Mouse (Mus musculus) bone marrow, adult 2 months (tissue): ENCODE measurements around the gene Mapk6.

Experiments used
- CTCF ChIP-seq: fragments of 200-500 bp; IDR thresholded peaks from 2 replicates; pipeline ENCODE4 v1.5.1; 2011; ENCODE audit warnings: low read length, control low read depth; ENCODE audit not compliant: control insufficient read depth, insufficient read depth
- POLR2A ChIP-seq: fragments of 200-500 bp; IDR thresholded peaks from 2 replicates; pipeline ENCODE4 v1.6.1; 2011; ENCODE audit warnings: low read depth, mild to moderate bottlenecking, control low read depth, low read length, borderline replicate concordance; ENCODE audit not compliant: control insufficient read depth

- TF ChIP-seq CTCF (no peak), POLR2A (no peak)
Observed at GRCm38 (mm10) chr9:75363001-75363400, 46.8 kb downstream of the Mapk6 start.
